Mouse (Mus musculus) right cerebral cortex, postnatal 36 days (tissue): ENCODE data around the gene Slc2a12.
A peak's percentile ranks its signal among the peaks of the same experiment; 100 is the strongest.

Experiments used
- DNase-seq, 2 experiments: peaks; one replicate each; pipeline ENCODE4 v3.0.0; 2022; ENCODE audit warnings: low spot score in 2 of 2, mixed read lengths in 1 of 2

The Slc2a12 gene

GRCm38 (mm10) chr10:22644853-22645491 lies at the start of gene Slc2a12:
Gene Slc2a12, plus strand, starts transcription at chr10:22645011.
- DNase-seq = peak; percentile 25 to 31

DNA sequence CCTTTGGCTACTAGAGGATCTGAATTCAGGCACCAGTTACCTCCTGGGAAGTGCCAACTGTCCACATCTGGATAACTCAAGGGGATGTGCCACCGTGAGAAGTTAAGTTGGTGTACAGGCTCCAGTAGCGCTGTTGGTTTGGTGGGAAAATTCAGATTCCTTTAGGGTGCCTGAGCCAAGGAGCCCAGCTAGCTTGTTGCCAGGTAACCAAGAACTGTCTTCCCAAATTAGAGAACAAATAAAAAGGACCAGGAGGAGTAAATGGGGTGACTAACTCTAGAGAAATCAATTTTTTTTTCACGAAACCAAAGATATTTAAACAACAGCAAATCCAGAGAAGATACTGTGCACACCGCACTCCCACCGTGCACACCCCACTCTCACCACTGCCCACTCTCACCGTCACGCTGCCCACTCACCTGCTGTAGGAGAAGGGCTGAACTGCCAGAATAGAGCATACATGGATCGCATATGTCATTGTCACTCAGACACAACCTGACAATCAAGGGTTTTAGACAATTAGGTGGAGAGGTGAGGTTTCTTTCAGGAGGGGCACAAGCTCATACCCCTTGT lies 45.8 kb upstream of the Slc2a12 start:
- peak; percentile 20 to 25 for DNase-seq

DNA sequence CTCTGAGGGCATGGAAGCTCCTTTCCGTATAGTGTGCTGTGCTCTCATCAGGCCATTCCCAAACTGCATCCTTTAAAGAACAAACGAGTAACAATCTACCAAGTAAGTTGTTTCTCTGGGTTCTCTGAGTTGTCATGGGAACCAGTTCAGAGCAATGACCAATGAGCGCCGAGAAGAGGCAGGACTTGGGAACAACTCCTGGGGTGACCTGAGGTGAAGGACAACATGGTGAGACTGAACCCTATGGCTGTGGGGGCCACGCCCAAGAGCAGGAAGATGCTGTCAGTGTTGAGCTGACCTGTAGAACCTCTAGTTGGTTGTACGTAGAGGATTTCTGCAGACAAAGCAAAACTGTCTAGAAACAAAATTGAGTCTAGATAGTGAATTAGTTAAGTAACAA lies 43.8 kb upstream of the Slc2a12 start:
- no peak for DNase-seq

DNA sequence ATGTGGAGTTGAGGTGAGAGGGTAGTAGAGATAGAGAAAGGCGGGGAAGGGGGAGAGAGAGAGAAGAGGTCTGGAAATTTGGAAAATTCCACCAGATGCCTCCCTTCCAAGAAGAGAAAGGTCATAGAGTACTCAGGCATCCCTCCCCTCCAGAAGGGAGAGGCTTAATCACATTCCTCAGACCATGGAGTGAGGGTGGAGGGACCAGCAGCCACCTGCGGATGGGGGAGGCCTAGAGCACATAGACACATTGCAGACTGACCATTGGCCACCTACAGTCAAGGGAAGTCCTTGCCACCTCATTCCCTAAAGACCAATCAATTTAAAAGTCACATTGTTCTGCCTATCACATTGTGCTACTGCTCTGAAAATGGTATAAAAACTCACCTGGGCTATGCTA lies 40.0 kb upstream of the Slc2a12 start:
- no peak for DNase-seq

DNA sequence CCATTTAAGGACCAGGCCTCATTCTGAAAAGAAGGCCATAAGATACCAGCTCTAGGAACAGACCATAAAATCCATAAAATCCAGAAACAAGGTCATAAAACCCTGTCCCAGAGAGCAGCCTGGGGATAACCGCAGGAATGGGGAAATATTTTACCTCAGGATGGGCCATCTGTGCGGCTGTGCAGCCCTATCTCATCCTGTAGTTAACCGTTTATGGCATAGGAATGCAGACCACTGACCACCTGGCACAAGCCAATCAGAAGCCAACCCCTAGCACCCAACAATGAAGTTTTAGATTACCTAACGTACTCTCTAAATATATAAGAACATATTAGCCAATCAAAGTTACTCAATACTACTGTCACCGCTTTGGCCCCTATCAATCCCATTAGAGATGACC lies 36.5 kb upstream of the Slc2a12 start:
- no peak for DNase-seq

GRCm38 (mm10) chr10:22608799-22609357 lies 35.9 kb upstream of the Slc2a12 start:
- DNase-seq = peak in 1 of 2 experiments; percentile 14

DNA sequence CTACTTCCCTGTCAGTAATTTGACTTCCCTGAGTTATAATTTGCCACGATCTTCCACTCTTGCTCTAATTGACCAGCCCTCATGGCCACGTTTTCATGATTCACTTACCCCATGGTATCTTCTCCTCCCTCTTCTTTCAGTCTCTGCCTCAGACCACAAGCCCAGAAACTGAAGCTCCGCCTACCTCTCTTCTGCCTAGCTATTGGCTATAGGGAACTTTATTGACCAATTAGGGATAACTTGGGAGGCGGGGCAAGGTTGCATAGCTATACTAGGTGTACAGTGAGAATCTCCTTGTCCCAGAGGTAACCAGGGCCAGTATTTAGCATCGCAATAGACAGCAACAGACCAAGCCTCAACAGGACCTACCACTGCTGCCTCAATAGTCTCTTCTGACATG lies 31.5 kb upstream of the Slc2a12 start:
- no peak for DNase-seq

DNA sequence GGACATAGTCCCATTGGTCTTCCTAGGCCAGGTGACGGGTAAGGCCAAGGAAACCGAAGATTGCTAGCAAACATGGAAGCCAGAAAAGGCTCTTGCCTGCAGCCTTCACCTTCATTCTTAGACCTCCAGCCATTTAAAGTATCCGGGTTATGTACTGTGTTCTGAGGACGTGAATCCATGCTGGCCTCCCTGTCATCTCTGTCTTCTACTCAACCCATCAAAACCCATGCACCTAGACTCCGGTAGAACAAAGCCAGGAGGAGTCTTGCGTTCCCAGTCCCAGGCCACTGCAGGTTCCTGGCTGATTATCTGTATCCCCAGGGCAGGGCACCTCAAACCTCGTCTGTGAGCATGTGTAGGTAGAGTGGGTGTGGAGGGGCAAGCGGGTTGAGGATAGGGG lies 30.3 kb upstream of the Slc2a12 start:
- no peak for DNase-seq

GRCm38 (mm10) chr10:22615309-22615708 lies 29.5 kb upstream of the Slc2a12 start:
- no peak for DNase-seq

DNA sequence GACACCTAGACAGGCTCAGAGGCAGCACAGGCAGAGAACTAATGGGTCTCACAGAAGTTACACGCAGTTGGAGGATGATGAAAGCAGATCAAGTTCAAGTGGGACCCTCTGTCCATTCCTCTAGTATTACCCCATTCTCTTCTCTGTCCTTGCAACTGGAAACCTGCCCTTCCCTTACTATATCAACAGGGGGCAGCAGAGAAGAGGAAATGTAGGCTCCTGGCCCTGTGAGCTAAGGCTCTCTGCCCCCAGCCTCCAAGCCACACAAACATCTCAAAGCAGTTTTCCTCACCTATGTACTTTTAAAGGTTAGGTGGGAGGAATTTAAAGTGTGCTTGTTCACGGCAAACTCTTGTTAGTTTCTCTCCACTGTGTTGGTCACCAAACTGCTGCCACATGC lies 26.0 kb upstream of the Slc2a12 start:
- DNase-seq = no peak

DNA sequence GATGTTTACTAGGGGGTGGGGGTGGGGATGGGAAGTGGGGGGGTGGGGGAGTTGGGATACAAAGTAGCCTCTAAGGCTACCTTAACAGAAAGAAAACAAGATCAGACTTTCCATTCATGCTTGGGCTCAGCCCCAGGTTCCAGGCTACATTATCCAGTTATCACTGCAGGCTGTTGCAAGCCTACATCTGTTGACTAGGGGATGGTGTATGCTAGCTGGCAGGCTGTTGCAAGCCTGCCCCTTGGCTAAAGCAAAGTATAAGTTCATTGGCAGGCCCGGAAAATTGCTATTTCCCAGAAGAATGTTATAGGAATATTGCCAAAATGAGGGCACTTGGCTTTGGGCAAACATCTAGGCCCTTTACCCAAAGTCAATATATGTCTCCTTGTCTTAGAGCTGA lies 16.0 kb upstream of the Slc2a12 start:
- no peak for DNase-seq

DNA sequence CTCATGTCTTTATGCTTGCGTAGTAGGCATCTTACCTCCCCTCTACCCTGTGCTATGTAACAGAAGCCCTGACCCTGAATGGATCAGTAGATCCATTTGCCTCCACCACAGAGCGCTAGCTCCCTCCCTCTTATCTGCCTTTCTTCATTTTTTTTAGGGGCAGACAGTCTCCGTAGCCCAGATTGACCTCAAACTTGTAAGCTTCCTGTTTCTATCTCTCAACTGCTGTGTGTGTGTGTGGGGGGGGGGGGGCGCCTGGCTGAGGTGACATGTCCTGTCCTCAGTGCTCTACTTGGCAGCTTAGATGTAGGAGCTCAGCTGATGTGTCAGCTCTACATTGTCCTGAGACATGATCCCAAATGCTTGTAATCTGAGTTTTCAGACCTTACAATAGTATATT lies 13.7 kb upstream of the Slc2a12 start:
- DNase-seq = no peak

GRCm38 (mm10) chr10:22631528-22631927 lies 13.3 kb upstream of the Slc2a12 start:
- DNase-seq = peak in 1 of 2 experiments; percentile 54

DNA sequence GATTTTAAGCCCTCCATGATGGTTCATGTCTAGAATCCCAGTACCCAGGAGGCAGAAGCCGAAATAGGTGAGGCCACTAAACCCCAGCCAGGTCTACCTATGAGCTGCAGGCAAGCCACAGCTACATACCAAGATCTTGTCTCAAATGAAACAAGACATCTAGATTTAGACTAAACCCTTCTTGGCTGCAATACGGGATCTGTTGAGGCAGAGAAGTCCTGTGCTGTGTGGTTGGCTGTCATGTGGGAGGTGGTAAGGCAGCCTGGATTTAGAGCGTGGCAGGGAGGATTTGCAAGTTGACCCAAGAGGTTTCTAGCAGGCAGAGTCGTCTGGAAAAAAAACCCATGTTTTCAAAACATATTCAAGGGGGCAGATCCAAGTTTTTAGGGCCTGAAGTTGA lies 12.9 kb upstream of the Slc2a12 start:
- DNase-seq = peak in 1 of 2 experiments; percentile 49

- no peak for DNase-seq
Measured at GRCm38 (mm10) chr10:22633406-22634306, 11.2 kb upstream of the Slc2a12 start.

DNA sequence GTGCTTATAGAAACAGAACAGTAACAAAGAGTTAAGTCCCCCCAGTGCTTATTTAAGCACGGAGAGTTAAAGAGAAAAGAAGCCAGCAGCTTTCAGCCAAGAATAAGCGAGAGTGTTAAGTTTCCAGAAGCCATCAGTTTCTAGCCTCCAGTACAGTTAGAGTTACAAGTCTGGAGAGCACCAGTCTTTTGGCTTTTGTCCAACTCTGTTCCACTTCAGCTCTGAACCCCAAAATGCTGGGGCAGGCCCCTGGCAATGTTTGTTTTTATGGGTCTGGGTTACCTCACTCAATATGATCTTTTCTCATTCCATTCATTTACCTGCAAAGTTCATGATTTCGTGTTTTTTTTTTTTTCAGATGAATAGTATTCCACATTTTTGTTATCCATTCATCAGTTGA lies 7.6 kb upstream of the Slc2a12 start:
- DNase-seq = no peak

- DNase-seq = no peak
Measured at GRCm38 (mm10) chr10:22644171-22644570, 640 bp upstream of the Slc2a12 start.

DNA sequence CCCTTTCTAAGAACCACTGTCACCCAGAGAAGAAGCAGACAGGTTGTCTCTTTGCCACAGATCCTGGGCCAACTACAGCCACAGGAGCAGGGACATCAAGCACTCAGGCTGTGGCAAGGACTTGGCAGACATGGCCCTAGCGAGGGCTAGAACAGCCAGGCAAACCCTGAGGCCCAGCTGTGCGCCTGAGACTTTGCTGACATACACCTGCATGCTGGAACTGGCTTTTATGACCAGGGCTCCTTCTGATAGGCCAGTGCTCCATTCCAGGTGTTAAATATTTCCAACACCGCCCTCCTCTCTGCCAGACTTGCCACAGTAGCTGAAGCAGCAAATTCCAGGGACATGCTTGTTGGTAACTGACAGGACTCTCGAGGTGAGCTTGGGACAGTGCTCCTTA lies 3.9 kb downstream of the Slc2a12 start:
- no peak for DNase-seq

DNA sequence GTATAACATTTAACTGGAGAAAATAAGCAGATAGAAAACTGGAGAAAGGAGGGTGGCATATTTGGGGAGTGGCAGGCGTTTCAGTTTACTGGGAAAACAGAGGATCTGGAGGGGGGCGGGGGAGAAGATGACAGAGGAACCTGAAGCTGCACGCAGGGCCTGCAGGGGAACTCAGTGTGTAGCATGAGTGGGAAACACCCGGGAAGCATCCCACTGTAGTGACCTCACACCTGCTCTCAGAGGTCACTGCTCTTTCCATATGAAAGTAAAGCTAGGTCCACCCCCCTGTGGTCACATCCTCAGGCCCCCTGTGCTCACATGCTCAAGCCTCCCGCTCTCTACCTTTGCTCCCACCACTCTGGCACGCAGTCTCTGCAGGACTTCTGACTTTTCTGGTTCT lies 9.0 kb downstream of the Slc2a12 start:
- no peak for DNase-seq

GRCm38 (mm10) chr10:22658534-22659385 lies 13.9 kb downstream of the Slc2a12 start:
- DNase-seq = no peak

GRCm38 (mm10) chr10:22659386-22659725 lies 14.5 kb downstream of the Slc2a12 start:
- DNase-seq = no peak
